Mouse (Mus musculus) heart, adult 9 months (tissue): ENCODE measurements around the gene Samd14.
A peak's percentile ranks its signal among the peaks of the same experiment; 100 is the strongest.

Experiments
- DNase-seq, 2 experiments: peaks; one replicate each; pipeline ENCODE4 v3.0.0; 2022; ENCODE audit warnings: low spot score in 2 of 2

The Samd14 gene

GRCm38 (mm10) chr11:94989562-94990017, 20.1 kb upstream of the Samd14 start:
- DNase-seq: peak; percentile 89 to 90

GRCm38 (mm10) chr11:94990102-94990748, 19.5 kb upstream of the Samd14 start:
- no peak for DNase-seq

GRCm38 (mm10) chr11:94990749-94991577, 18.7 kb upstream of the Samd14 start, which contains the start of gene Ppp1r9b:
Ppp1r9b (plus strand) TSS chr11:94991035.
- DNase-seq: peak; percentile 94

GRCm38 (mm10) chr11:94991641-94992479, 17.8 kb upstream of the Samd14 start:
- DNase-seq: peak in 1 of 2 experiments; percentile 51

GRCm38 (mm10) chr11:94992480-94992753, 17.3 kb upstream of the Samd14 start:
- DNase-seq: no peak

- peak; percentile 60 to 73 for DNase-seq
These were observed 16.7 kb upstream of the Samd14 start for GRCm38 (mm10) chr11:94992754-94993606.

GRCm38 (mm10) chr11:94994208-94994814, 15.4 kb upstream of the Samd14 start:
- DNase-seq: peak in 1 of 2 experiments; percentile 69

- no peak for DNase-seq
These were observed 14.5 kb upstream of the Samd14 start for GRCm38 (mm10) chr11:94994947-94995772.

- DNase-seq: no peak
These were observed 13.6 kb upstream of the Samd14 start for GRCm38 (mm10) chr11:94996101-94996500.

GRCm38 (mm10) chr11:94996984-94997383, 12.7 kb upstream of the Samd14 start:
- DNase-seq: no peak

GRCm38 (mm10) chr11:94997596-94997995, 12.1 kb upstream of the Samd14 start:
- no peak for DNase-seq

GRCm38 (mm10) chr11:94998041-94998531, 11.6 kb upstream of the Samd14 start:
- DNase-seq: peak in 1 of 2 experiments; percentile 46

GRCm38 (mm10) chr11:95000128-95000527, 9.6 kb upstream of the Samd14 start:
- DNase-seq: no peak

GRCm38 (mm10) chr11:95000548-95000947, 9.1 kb upstream of the Samd14 start:
- DNase-seq: peak in 1 of 2 experiments; percentile 66

GRCm38 (mm10) chr11:95001058-95001457, 8.6 kb upstream of the Samd14 start:
- DNase-seq: peak; percentile 69 to 76

GRCm38 (mm10) chr11:95001584-95002347, 7.9 kb upstream of the Samd14 start:
- DNase-seq: no peak

GRCm38 (mm10) chr11:95002705-95003104, 7.0 kb upstream of the Samd14 start:
- DNase-seq: no peak

- peak in 1 of 2 experiments; percentile 54 for DNase-seq
These were observed 5.3 kb upstream of the Samd14 start for GRCm38 (mm10) chr11:95004136-95004936.
